Mouse (Mus musculus): ENCODE measurements around the gene As3mt.
"Not testable (repeated sequence)": the region's sequence is repeated elsewhere in the genome, so short reads cannot be mapped to it uniquely, and the experiment has no call there.

Gene As3mt

DNA sequence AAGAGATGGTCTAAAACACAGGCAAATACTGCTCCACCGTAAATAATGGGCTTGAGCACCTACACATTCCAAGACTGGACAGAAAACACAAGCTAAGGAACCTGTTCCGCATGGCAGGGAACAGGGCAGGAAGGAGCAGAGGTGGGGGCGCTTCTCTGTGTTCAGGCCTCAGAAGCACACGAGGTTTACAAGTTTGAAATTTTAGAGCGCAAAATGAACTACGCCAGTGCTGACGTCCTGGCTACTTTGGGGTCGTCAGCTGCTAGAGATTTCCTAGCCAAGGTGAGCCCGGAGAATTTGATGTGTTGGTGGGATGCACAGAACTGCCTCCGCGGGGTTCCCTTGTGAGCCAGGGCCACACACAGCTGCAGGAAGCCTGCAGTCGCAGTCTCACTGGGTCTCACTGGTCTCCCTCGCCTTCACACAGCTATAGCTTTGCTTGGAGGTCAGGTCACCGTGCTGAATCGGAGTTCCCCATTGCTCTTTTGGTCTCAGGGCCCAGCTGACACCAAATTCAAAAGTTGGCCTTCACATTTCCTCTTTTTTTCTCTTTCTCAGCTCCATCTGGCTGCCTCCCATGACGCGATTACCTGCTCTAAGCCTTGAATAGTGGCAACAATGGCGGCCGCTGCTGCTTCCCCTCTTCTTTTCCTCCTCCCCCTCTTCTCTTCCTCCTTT is 9.3 kb upstream of the As3mt start:
- in situ Hi-C loops (cut with MboI; ENCODE audit: low sequenced_read_pairs): no loop called here

DNA sequence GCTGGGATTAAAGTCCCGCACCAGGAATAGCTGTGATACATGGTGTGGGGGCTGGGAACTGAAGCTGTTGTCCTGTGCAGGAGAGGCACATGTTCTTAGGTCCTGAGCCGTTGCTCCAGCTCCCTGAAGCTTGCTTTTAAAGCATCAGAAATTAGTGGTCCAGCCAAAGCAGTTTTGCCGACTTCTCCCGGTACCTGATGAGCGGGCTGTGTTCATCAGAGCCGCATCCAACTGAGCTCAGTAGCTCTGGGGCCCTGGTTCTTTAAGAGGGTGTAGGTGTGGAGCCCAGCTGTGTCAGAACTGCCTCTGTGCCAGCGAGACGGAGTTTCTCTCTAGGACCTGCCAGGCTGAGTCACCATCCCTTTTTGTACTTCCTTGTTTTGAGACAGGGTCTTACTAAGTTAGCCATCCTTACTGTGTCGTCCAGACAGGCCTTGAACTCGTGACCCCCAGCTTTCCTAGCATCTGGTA is 8.2 kb upstream of the As3mt start:
- in situ Hi-C loops (cut with MboI; ENCODE audit: low sequenced_read_pairs): no loop called here

DNA sequence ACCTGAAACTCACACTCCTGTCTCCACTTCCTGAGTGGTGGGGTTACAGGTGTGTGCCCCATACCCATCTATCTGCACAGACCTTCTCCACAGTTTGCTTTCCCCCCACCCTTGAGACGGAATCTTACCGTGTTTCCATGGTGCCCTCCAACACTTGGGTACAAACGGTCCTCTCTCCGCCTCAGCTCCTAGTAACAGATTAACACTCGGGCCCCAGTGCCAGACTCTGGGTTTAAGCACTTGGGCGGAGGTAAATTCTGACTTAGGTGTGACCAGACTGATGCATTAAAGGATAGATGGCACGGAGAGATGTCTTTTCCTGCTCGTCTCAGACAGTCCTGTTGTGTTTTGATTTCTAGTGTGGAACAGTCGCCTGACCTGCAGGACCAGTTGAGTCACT is 6.1 kb upstream of the As3mt start:
- in situ Hi-C loops (cut with MboI; ENCODE audit: low sequenced_read_pairs): no loop called here

DNA sequence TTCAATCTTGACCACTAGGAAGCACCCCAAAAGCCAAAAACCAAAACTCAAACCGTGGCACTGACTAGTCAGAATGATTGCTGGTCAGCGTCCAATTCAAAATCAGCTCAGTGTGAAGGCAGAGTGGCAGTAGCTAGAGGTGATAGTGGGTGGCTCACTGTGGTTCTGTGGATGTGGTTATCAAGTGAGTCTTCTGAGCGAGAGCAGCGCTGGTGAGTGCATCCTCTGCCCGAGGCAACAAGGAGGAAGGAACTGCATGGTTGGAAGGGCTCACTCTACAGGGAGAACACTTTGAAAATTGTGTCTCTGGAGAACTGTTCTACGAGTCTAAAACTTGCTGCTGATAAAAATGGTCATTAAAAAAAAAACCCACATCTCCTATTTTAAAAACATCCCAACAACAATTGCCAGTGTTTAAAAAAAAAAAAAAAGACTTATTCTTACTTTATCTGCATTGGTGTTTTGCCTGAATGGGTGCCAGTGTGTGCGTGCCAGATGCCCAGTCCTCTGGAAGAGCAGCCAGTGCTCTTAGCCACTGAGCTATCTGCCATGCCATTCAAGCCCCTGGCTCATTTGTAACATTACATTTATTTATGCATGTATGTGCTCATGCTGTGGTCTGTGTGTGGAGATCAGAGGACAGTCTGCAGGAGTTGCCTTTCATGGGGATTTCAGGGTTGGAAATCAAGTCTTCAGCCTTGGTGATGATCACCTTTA is 1.3 kb upstream of the As3mt start:
- in situ Hi-C loops (cut with MboI; ENCODE audit: low sequenced_read_pairs): no loop called here

DNA sequence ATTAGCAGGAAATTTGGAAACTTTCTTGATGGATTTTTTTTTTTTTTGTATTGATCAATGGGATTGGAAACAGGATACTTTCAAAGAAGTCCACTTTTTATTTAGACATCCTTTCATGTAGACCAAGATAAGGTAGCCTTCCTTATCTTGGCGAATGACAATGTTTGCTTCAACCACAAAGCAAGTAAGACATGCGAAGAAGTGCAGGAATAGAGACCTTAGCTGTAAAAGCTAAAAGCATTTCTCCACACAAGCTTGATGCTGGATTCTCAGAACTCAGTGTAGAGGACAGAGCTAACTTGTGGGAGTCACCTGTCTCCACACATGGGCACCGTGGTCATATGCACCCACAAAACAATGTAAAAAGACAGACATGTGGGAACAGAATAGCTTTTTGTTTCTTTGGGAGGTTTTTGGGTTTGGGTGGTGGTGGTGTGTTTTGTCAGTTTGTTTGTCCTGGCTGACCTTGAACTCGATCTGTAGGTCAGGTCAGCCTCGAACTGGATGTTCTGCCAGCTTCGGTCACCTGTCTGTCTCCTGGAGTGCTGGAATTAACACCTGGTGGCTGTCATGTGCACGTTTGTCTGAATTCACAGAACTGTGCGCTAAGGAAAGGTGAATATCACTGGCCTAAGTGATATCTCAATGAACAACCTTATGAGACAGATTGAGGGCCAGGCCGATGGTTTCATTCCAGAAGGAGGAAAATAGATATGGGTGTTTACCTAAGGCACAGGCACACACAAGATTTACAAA is 540 bp upstream of the As3mt start:
- in situ Hi-C loops (cut with MboI; ENCODE audit: low sequenced_read_pairs): no loop called here

DNA sequence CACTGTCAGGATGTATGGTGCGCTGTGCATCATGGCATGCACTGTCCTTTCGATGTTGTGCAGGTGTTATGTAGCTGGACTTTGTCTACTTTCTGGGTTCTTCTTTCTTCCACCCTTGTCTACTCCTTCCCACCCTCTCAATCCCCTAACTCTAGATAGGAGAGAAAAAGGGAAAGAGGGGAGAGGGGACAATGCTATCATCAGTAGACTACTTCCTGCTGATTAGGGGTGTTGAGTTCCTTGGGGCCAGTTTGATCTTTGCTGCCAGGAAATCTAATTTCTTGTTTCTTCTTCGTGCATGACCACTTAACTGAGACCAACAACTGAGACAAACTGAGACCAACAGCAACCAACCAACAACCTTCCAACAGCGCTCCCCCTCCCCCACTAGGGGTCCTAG is 3.4 kb downstream of the As3mt start:
- in situ Hi-C loops (cut with MboI; ENCODE audit: low sequenced_read_pairs): no loop called here

DNA sequence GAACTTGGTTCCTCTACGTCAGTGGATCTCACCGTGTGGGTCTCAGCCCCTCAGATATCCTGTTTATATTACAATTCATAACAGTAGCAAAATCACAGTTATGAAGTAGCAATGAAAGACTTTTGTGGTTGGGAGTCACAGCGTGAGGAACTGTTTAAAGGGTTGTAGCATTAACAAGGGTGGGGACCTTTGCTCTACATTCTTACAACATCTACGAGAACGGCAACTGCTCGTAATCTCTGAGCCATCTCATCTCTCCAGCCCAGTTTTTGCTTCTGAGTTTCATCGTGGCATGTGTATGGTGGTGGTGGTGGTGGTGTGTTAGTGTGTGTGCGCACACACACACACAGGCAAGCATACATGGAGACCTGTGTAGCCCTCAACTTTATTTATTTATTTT is 7.0 kb downstream of the As3mt start:
- in situ Hi-C loops (cut with MboI; ENCODE audit: low sequenced_read_pairs): no loop called here

DNA sequence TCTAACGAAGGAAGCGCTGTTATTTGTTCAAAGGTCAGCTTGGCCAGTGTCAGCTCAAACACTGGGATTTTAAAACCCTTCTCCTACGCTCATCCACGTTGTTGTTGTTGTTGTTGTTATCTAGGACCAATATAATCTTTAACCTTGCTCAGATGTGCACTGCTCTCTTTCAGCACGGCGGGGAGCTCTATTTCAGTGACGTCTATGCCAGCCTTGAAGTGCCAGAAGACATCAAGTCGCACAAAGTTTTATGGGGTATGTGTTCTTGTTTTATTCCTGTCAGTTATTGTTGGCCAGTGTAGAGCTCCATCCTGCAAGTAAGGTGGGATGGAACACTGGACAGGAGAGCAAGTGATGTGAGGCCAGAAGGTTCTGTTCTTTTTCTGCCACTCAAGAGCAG is 7.8 kb downstream of the As3mt start:
- in situ Hi-C loops (cut with MboI; ENCODE audit: low sequenced_read_pairs): no loop called here

DNA sequence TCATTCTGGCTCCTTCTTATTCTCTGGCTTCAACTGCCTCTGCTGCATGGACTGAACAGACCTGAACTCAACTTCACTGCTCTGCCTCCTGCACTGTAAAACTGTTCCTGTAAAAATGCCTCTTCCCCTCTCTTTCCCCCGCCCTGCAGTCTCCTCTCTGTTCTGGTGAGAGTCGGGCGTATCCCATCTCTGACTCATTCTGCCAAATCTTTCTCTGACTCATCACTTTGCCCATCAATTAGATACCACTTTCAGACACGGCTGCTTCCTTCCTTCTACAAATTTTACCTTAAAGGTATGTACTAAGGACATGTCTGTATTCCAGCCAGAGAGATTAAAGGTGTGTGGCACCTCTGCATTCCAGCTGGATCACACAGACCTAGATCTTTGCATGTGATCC is 10.9 kb downstream of the As3mt start:
- in situ Hi-C loops (cut with MboI; ENCODE audit: low sequenced_read_pairs): no loop called here

DNA sequence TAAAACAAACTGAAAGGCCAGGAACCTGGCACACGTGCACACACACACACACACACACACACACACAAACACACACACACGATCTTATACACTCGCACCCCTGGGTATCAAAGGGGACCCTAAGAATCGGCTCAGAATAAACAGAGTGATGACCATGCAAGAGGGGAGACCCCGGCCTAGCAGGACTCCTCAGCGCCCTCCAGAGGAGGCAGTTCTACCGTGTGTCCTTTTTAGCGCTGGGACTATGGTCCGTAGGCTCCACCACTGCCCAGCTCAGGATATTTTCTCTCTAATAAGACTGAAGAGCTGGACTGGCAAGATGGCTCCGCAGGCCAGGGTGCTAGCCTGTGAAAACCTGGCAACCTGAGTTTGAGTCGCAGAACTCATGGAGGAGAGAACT is 17.2 kb downstream of the As3mt start:
- in situ Hi-C loops (cut with MboI; ENCODE audit: low sequenced_read_pairs): no loop called here

DNA sequence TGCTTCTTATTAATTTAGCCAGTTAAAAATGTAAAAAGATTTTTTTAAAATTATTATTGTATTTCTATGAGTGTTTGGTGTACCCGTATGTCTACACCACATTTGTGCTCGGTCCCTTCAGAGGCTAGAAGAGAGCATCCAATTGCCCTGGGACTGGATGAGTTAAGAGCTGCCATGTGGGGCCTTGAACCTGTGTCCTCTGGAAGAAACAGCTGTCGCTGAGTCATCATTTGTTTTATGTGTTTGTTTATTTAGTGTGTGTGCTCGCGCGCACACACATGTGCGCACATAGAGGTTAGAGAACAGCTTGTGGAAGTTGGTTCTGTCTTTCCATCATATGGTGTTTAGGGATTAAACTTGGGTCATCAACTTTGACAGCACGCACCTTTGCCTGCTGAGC is 18.9 kb downstream of the As3mt start:
- in situ Hi-C loops (cut with MboI; ENCODE audit: low sequenced_read_pairs): no loop called here

DNA sequence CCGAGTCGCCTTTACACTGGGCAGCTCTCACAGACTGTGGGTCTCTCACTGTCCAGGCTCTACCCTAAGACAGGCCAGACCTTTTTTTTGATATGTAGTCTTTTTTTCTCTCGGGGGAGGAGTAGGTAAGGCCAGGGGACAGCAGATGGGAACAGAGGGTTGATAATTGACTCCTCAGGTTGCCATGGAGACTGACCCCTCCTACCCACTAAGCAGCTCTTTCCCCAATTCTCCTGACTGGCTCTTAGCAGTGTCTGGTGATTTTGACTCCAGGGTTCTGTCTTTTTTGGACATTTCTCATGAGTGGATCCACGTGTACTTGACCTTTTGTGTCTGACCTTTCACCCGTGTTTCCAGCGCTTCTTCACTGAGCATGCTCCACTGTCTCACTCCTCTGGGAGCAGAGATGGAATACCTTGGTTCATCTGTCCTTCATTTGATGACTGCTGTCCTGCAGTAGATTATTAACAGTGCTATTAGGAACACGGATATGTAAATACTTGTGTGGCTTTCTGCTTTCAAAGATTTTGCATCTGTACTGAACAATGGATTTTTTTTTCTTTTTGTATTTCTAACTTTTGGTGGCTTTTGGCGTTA is 20.0 kb downstream of the As3mt start:
- in situ Hi-C loops (cut with MboI; ENCODE audit: low sequenced_read_pairs): no loop called here

DNA sequence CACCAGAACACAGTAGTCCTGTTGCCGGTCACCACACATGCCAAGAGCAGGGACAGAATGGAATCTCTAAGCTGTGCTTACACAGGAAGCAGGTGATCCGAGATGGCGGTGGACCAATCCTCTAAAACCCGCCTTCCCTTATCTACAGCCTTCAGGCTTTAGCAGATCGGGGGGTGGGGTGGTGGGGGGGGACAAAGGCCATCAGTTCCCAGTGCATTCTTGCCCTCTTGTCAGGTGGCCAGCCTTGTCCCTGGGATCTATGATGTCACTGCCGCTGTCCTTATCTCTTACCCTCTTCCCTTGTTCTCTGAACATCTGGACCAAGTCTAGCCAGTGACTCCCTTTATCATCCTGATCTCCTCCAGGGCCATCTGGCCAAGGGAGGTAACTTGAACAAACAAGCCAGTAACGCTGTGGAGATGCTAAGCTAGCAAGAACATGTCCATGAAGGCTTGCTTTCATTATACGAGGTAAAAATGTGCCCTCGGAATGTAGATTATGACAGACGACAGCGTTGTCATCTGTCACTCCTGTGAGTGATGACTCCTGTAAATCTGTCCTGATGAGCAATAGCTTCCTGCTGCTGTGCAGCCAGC is 20.8 kb downstream of the As3mt start:
- in situ Hi-C loops (cut with MboI; ENCODE audit: low sequenced_read_pairs): no loop called here

DNA sequence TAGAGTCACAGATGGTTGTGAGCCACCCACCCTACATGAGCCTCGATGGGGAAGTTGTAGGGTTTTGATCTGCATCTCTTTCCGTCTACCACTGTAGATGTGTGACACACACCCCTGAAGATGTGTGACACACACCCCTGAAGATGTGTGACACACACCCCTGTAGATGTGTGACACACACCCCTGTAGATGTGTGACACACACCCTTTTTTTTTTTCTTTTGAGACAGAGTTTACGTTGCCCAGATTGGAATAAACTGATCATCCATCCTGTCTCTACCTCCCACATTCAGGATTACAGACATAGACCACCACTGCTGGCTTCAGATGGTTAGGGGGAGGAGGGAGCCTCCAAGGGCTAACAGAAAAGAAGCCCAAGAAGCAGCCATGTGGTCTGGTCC is 21.7 kb downstream of the As3mt start:
- in situ Hi-C loops (cut with MboI; ENCODE audit: low sequenced_read_pairs): no loop called here

DNA sequence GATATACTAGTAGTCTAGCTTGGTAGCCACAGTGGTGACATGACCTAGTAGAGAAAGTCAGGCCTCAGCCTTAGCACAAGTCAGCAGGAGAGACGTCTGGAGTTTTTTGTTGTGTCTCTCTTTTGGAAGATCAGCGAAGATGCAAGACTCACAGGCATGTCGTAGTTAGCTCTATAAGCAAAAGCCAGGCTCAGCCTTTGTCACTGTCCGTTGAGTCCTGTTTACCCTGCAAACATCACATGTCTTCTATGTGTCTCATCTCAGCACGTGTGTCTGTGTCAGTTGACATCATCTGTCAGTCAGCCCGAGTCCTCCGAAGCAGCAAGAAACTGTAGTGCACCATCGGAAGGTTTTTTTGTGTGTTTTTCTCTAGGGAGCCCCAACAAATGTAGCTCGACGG is 24.1 kb downstream of the As3mt start:
- in situ Hi-C loops (cut with MboI; ENCODE audit: low sequenced_read_pairs): no loop called here

DNA sequence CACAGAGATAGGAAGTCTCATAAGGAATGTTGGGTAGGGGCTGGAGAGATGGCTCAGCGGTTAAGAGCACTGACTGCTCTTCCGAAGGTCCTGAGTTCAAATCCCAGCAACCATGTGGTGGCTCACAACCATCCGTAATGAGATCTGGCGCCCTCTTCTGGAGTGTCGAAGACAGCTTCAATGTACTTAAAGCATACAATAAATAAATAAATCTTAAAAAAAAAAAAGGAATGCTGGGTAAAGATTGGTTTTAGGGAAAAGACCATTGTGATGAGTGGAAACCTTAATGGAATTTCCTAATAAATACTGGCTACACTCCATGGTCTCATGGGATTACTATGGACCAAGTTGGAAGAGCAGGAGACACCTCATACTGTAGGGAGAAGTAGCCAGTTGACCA is 25.4 kb downstream of the As3mt start:
- in situ Hi-C loops (cut with MboI; ENCODE audit: low sequenced_read_pairs): not testable (repeated sequence)

DNA sequence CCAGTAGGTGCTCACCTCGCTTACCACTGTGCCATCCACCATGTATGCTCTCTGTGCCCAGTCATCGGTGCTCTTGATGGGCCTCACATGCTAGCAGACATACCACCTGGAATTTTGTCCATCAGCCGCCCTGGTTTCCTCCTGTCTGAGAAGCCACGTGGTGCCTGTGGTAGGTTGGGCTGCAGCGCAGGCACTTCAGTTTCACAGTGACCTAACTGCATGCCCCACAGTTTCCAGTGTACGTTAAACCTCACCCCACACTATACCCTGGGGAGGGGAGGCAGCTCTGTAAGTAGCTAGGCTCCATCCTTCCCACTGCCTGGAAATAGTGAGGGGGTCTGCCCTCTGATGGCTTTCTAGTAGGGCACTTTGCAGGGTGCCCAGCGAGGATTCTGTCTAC is 26.4 kb downstream of the As3mt start:
- in situ Hi-C loops (cut with MboI; ENCODE audit: low sequenced_read_pairs): no loop called here

DNA sequence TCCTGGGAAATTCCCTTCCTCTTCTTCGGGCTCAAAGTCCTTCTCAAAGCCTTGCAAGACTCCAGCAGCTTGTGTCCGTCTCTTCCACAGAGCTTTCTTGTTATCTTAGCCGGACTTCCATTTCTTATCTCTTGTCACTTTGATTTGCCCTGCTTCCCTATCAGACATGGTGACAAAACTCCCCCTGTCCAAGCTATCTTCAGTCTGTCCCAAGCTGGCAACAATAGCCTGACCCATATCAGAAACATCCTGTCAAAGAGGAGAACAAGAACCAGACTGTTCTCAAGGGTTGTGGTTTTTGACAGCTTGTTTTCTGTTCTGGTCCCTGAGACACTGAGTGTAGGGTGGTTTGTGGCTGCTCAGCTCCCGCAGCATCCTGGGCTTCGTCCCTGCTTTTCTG is 28.0 kb downstream of the As3mt start:
- in situ Hi-C loops (cut with MboI; ENCODE audit: low sequenced_read_pairs): no loop called here

DNA sequence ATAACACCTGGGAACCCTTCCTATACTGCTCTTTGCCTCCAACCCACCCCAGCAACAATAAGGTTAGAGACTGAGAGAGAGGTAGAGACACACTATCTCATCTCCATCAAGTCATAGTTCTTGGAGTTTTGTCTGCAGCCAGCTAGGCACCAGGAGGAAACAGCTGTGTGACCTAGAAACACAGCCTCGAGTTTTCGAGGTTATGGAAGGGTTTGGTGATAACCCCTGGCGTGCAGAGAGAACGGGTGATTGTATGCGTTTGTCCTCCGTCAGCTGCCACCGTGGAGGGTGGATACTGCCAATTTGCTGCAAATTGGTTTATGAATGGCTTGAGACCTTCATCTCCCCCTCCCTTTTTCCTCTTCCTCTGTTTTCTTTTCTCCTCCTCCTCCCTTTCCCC is 29.8 kb downstream of the As3mt start:
- in situ Hi-C loops (cut with MboI; ENCODE audit: low sequenced_read_pairs): no loop called here

DNA sequence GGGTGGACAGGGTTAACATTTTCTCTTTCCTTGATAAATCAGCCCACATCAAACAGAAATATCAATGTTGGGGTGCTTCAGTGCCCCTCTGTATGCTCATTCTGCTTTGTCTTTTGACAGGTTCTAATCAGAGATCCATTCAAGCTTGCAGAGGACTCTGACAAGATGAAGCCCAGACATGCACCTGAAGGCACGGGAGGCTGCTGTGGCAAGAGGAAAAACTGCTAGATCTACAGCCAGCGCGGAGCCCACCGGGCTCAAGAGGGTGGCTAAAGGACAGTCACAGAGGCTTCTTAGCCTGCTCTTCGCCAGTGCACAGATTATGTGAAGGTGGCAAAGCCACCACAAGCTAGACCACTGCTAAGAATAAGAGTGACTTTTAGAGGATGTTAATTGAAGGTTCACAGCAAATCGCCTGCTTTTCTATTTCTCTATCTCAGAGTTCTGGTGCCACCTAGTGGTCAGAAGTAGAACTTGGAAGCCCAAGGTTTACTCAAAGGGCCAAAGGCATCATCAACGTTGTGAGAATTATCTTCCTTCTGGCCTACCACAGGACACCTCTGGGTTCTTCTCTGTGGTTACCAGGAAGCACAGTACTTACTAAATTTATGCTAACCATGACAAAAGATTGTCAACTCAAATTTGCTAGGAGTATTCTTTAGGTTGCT is 33.2 kb downstream of the As3mt start:
- in situ Hi-C loops (cut with MboI; ENCODE audit: low sequenced_read_pairs): loop anchor here (5.0 to 10.0 kb wide), 2 partner anchors 73 to 156 kb away; no protein-coding TSS in a partner anchor

DNA sequence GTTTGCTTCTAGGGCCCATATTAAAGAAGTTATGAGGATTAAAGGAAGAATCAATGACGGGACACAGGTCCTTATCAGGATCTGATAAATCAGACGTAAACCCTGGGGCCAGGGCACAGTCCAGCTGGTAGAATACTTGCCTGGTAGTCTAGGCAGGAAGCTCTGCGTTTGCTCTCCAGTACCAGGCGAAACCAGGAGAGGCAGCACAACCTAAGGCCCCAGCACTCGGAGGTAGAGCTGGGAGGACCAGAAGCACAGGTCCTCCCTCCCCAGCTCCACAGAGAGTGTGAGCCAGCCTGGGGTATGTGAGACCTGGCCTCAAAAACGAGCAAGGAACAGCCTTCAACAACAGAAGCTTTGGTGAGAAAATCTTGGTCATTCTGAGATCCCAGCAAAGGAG is 34.3 kb downstream of the As3mt start:
- in situ Hi-C loops (cut with MboI; ENCODE audit: low sequenced_read_pairs): loop anchor here (5.0 to 10.0 kb wide), 2 partner anchors 74 to 157 kb away; no protein-coding TSS in a partner anchor
